Comparison of ENCODE assay signal across 28 mouse cellular contexts in the genomic region with DNA sequence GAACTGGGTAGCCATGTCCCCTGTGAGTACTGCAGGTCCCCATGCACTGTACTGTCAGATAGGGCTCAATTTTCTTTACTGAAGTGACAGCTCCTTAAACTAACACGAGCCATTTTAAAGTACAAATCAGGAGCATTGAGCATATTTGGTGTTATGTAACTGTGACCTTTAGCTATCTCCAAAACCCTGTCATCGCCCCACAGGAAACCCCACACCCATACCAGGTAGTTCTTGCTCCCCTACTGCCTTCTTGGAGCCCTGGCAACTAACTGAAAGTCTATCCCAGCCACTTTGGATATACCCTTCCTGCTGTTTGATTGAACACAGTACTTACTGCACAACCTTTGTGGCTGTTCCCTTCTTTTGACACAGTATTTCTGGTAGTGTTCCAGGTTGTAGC. TPM values are rescaled to one million over a fixed set of nuclear protein-coding genes. Genes with fewer than 3 reads are reported as not detected.
DNase-seq lines count a peak whose midpoint lies in the region; ATAC-seq and TF ChIP-seq lines count a peak whose summit lies in the region.
"Had no signal": no experiment of that assay in that cellular context is flagged by ENCODE, and none has a peak within 500 bp of the region (broad histone marks: within the 10 kb centered on the region; RNA-seq: fewer than 3 reads in every experiment).

No protein-coding gene starts in this region.

- TF ChIP-seq POLR2A in liver, adult 2 months (IDR thresholded peaks at IDR 0.05; ENCODE audit: extremely low read depth, insufficient read depth, low read length): no peak

- no peak overlapping the region for H3K4me3 ChIP-seq in gastrocnemius, adult 2 months
- H3K4me3 ChIP-seq in liver, adult 2 months (ENCODE audit: insufficient read depth, low read depth, low read length): no peak overlapping the region
- H3K4me3 ChIP-seq: embryonic facial prominence, embryonic 12.5 days; heart, embryonic 13.5 days; hindbrain, embryonic 15.5 days; limb, embryonic 13.5 days had no signal

- TF ChIP-seq CTCF in gastrocnemius, adult 2 months (IDR thresholded peaks at IDR 0.05): no peak
- TF ChIP-seq CTCF in liver, adult 2 months (IDR thresholded peaks at IDR 0.05; ENCODE audit: low read depth, low read length): no peak

- no peaks in the 10 kb centered on the region for H3K27me3 ChIP-seq in liver, adult 2 months (ENCODE audit: control insufficient read depth, insufficient read depth, low read length)
- H3K27me3 ChIP-seq: embryonic facial prominence, embryonic 12.5 days; heart, embryonic 13.5 days; hindbrain, embryonic 15.5 days; limb, embryonic 13.5 days had no signal

- no peak for DNase-seq in gastrocnemius, adult 2 months
- no peak for DNase-seq in gastrocnemius, postnatal 10 days
- DNase-seq in liver, adult 2 months (ENCODE audit: extremely low read depth, low read depth, low spot score): peak; percentile 26
- DNase-seq in liver: no peak
- no peak for DNase-seq in yolk sac, embryonic 10.5 days (ENCODE audit: low spot score)
- DNase-seq: adrenal gland, postnatal 36 days; cerebellum, adult 8-10 months; cerebellum, postnatal 25 days; gastrocnemius, postnatal 36 days; heart, adult 18-20 months; heart, postnatal 10 days; kidney, adult 2 months; kidney, postnatal 4 days; lung, adult 2 months; lung, postnatal 10 days; midbrain, embryonic 14.5 days; right cerebral cortex, postnatal 25 days; thymus, adult 18-20 months; thymus, postnatal 25 days had no signal

- H3K36me3 ChIP-seq in liver, adult 2 months (ENCODE audit: control insufficient read depth, insufficient read depth, low read length): peaks cover 18% of the 10 kb centered on the region

- ATAC-seq in CD4-positive, CD25-positive, alpha-beta regulatory T cell, adult 4 months: peak; percentile 64
- 0 out of 2 replicates have a peak, but pooled peaks have one; percentile 9 for ATAC-seq in megakaryocyte-erythroid progenitor cell, adult 5-6 weeks (replicated peaks; ENCODE audit: low FRiP score, low TSS enrichment, poor library complexity, severe bottlenecking)
- ATAC-seq: forebrain, embryonic 14.5 days had no signal

- H3K9ac ChIP-seq in liver, adult 2 months (ENCODE audit: low read depth, low read length): no peak overlapping the region
- H3K9ac ChIP-seq: embryonic facial prominence, embryonic 12.5 days; heart, embryonic 13.5 days; hindbrain, embryonic 15.5 days; limb, embryonic 13.5 days had no signal

- H3K4me1 ChIP-seq in liver, adult 2 months (ENCODE audit: control insufficient read depth, insufficient read depth, low read length): peaks cover 2% of the 10 kb centered on the region
- H3K4me1 ChIP-seq: embryonic facial prominence, embryonic 12.5 days; hindbrain, embryonic 15.5 days; limb, embryonic 13.5 days had no signal

- H3K79me2 ChIP-seq in liver, adult 2 months (ENCODE audit: control insufficient read depth, insufficient read depth, low read length): 0 out of 2 replicates have a peak, but pooled peaks cover 8% of the 10 kb centered on the region

- 25% methylated on average over 2 of the region's 2 CpGs for WGBS in liver, adult 2 months

- peak overlapping the region; percentile 82 for H3K27ac ChIP-seq in gastrocnemius, adult 2 months
- H3K27ac ChIP-seq in liver, adult 2 months (replicated peaks; ENCODE audit: insufficient read depth, low read depth, low read length): no peak overlapping the region
- H3K27ac ChIP-seq: embryonic facial prominence, embryonic 12.5 days; heart, embryonic 13.5 days; hindbrain, embryonic 15.5 days; limb, embryonic 13.5 days; macrophage; stomach, postnatal 0 days had no signal

- intact Hi-C loops in gastrocnemius, adult 2 months (cut with DNase I): loop anchor here (2.0 kb wide), 1 partner anchor 16 kb away; no protein-coding TSS in a partner anchor

RNA-seq across cellular contexts. Expression of gene Carm1, which starts 20.4 kb away (rescaled TPM):
- 10 to 100 TPM; 54.6 to 57.2 TPM for total RNA-seq in gastrocnemius, adult 2 months (2021)
- 10 to 100 TPM; 81.0 to 95.2 TPM for total RNA-seq in gastrocnemius, postnatal 10 days (2021)
- 5.0 and 8.1 TPM in 2 replicates for total RNA-seq in liver, adult 2 months (2014; rRNA removed)
- 23.4 and 28.5 TPM in 2 replicates for polyA plus RNA-seq in liver, adult 2 months (2012; rRNA removed)
- polyA plus RNA-seq in CD4-positive, CD25-positive, alpha-beta regulatory T cell, adult 4 months (2017; shearing (Covaris generic)): 10 to 100 TPM in 1 of 2 experiments, 1 to 10 TPM in 1; 7.1 to 11.4 TPM
- total RNA-seq in megakaryocyte-erythroid progenitor cell, adult 5-6 weeks (2014; fragmentation: Nextera tagmentation): 95.2 and 131 TPM in 2 replicates
- total RNA-seq in megakaryocyte-erythroid progenitor cell, adult 5-6 weeks (2017): 24.9 and 46.0 TPM in 2 replicates

RNA-seq across cellular contexts. Expression of gene Timm29, which starts 25.5 kb away (rescaled TPM):
- total RNA-seq in gastrocnemius, adult 2 months (2021): 10 to 100 TPM; 44.1 to 48.3 TPM
- 10 to 100 TPM; 45.1 to 49.1 TPM for total RNA-seq in gastrocnemius, postnatal 10 days (2021)
- 13.0 and 18.7 TPM in 2 replicates for total RNA-seq in liver, adult 2 months (2014; rRNA removed)
- polyA plus RNA-seq in liver, adult 2 months (2012; rRNA removed): 26.7 TPM in 2 replicates
- 1 to 10 TPM; 3.2 to 6.1 TPM for polyA plus RNA-seq in CD4-positive, CD25-positive, alpha-beta regulatory T cell, adult 4 months (2017; shearing (Covaris generic))
- total RNA-seq in megakaryocyte-erythroid progenitor cell, adult 5-6 weeks (2014; fragmentation: Nextera tagmentation): 27.2 and 30.2 TPM in 2 replicates
- 37.6 and 51.4 TPM in 2 replicates for total RNA-seq in megakaryocyte-erythroid progenitor cell, adult 5-6 weeks (2017)

RNA-seq across cellular contexts. Expression of gene Yipf2, which starts 25.6 kb away (rescaled TPM):
- total RNA-seq in gastrocnemius, adult 2 months (2021): 1 to 10 TPM; 5.8 to 6.9 TPM
- 1 to 10 TPM; 4.5 to 5.6 TPM for total RNA-seq in gastrocnemius, postnatal 10 days (2021)
- total RNA-seq in liver, adult 2 months (2014; rRNA removed): 24.6 and 25.9 TPM in 2 replicates
- polyA plus RNA-seq in liver, adult 2 months (2012; rRNA removed): 33.5 and 43.9 TPM in 2 replicates
- 10 to 100 TPM; 19.6 to 30.7 TPM for polyA plus RNA-seq in CD4-positive, CD25-positive, alpha-beta regulatory T cell, adult 4 months (2017; shearing (Covaris generic))
- total RNA-seq in megakaryocyte-erythroid progenitor cell, adult 5-6 weeks (2014; fragmentation: Nextera tagmentation): 3.6 and 5.6 TPM in 2 replicates
- total RNA-seq in megakaryocyte-erythroid progenitor cell, adult 5-6 weeks (2017): 3.1 and 4.9 TPM in 2 replicates

RNA-seq across cellular contexts. Expression of gene AB124611, which starts 41.1 kb away (rescaled TPM):
- 1 to 10 TPM in 1 of 2 experiments, under 1 TPM in 1; 0.74 to 1.3 TPM for total RNA-seq in gastrocnemius, adult 2 months (2021)
- total RNA-seq in gastrocnemius, postnatal 10 days (2021): 1 to 10 TPM; 1.4 to 2.5 TPM
- total RNA-seq in liver, adult 2 months (2014; rRNA removed): 3.5 and 4.6 TPM in 2 replicates
- 2.2 and 3.4 TPM in 2 replicates for polyA plus RNA-seq in liver, adult 2 months (2012; rRNA removed)
- 10 to 100 TPM; 51.6 to 60.4 TPM for polyA plus RNA-seq in CD4-positive, CD25-positive, alpha-beta regulatory T cell, adult 4 months (2017; shearing (Covaris generic))
- total RNA-seq in megakaryocyte-erythroid progenitor cell, adult 5-6 weeks (2014; fragmentation: Nextera tagmentation): 2.5 and 5.3 TPM in 2 replicates
- total RNA-seq in megakaryocyte-erythroid progenitor cell, adult 5-6 weeks (2017): 1.8 and 11.3 TPM in 2 replicates

RNA-seq across cellular contexts. Expression of gene Smarca4, which starts 48.9 kb away (rescaled TPM):
- total RNA-seq in gastrocnemius, adult 2 months (2021): 10 to 100 TPM; 39.0 to 40.7 TPM
- total RNA-seq in gastrocnemius, postnatal 10 days (2021): 10 to 100 TPM; 52.4 to 58.3 TPM
- total RNA-seq in liver, adult 2 months (2014; rRNA removed): 13.1 and 15.8 TPM in 2 replicates
- polyA plus RNA-seq in liver, adult 2 months (2012; rRNA removed): 15.2 and 15.9 TPM in 2 replicates
- 10 to 100 TPM; 22.7 to 24.1 TPM for polyA plus RNA-seq in CD4-positive, CD25-positive, alpha-beta regulatory T cell, adult 4 months (2017; shearing (Covaris generic))
- 96.0 and 106 TPM in 2 replicates for total RNA-seq in megakaryocyte-erythroid progenitor cell, adult 5-6 weeks (2014; fragmentation: Nextera tagmentation)
- 55.3 and 82.3 TPM in 2 replicates for total RNA-seq in megakaryocyte-erythroid progenitor cell, adult 5-6 weeks (2017)
